Mouse (Mus musculus) right cerebral cortex, postnatal 14 days (tissue): ENCODE data around the gene Aplp2.
"Not testable (repeated sequence)": the region's sequence is repeated elsewhere in the genome, so short reads cannot be mapped to it uniquely, and the experiment has no call there.

Experiments
- DNase-seq: peaks from one replicate; pipeline ENCODE4 v3.0.0; 2022

Aplp2 gene

GRCm38 (mm10) chr9:31176379-31177130 lies 35.1 kb downstream of the Aplp2 start:
- peak; percentile 79 for DNase-seq

- DNase-seq, result no peak
These were observed 35.6 kb downstream of the Aplp2 start for GRCm38 (mm10) chr9:31175978-31176377.

- DNase-seq, result no peak
These were observed 36.3 kb downstream of the Aplp2 start for GRCm38 (mm10) chr9:31175346-31175745.

- no peak for DNase-seq
These were observed 43.1 kb downstream of the Aplp2 start for GRCm38 (mm10) chr9:31168356-31169093.

- DNase-seq, result no peak
These were observed 44.3 kb downstream of the Aplp2 start for GRCm38 (mm10) chr9:31167305-31167704.

- DNase-seq, result not testable (repeated sequence)
These were observed 46.1 kb downstream of the Aplp2 start for GRCm38 (mm10) chr9:31165505-31165904.

- DNase-seq, result no peak
These were observed 48.3 kb downstream of the Aplp2 start for GRCm38 (mm10) chr9:31163327-31163726.

- DNase-seq, result no peak
These were observed 48.7 kb downstream of the Aplp2 start for GRCm38 (mm10) chr9:31162911-31163310.

- DNase-seq, result no peak
These were observed 51.7 kb downstream of the Aplp2 start for GRCm38 (mm10) chr9:31159910-31160309.

- DNase-seq, result no peak
These were observed 55.0 kb downstream of the Aplp2 start for GRCm38 (mm10) chr9:31156594-31156993.

GRCm38 (mm10) chr9:31151050-31151449 lies 60.6 kb downstream of the Aplp2 start:
- DNase-seq, result no peak

- DNase-seq, result no peak
These were observed 63.5 kb downstream of the Aplp2 start for GRCm38 (mm10) chr9:31148135-31148534.

GRCm38 (mm10) chr9:31145272-31145925 lies 66.2 kb downstream of the Aplp2 start:
- no peak for DNase-seq

GRCm38 (mm10) chr9:31142924-31143323 lies 68.7 kb downstream of the Aplp2 start:
- DNase-seq, result no peak

- DNase-seq, result no peak
These were observed 78.5 kb downstream of the Aplp2 start for GRCm38 (mm10) chr9:31133131-31133530.

GRCm38 (mm10) chr9:31131205-31131968 lies 80.2 kb downstream of the Aplp2 start, which contains the start of gene St14:
Gene St14 (minus strand): TSS chr9:31131853.
- no peak for DNase-seq

GRCm38 (mm10) chr9:31130357-31131204 lies 81.0 kb downstream of the Aplp2 start:
- DNase-seq, result no peak

- DNase-seq, result no peak
These were observed 81.7 kb downstream of the Aplp2 start for GRCm38 (mm10) chr9:31129956-31130355.

- no peak for DNase-seq
These were observed 83.6 kb downstream of the Aplp2 start for GRCm38 (mm10) chr9:31127876-31128465.

- DNase-seq, result no peak
These were observed 85.5 kb downstream of the Aplp2 start for GRCm38 (mm10) chr9:31126079-31126478.

GRCm38 (mm10) chr9:31122464-31123030 lies 89.1 kb downstream of the Aplp2 start:
- no peak for DNase-seq
